Mouse (Mus musculus) spleen, postnatal 0 days (tissue): ENCODE data around the gene Anxa11. TPM values are rescaled to one million over a fixed set of nuclear protein-coding genes. Genes with fewer than 3 reads are reported as not detected.

Experiments used
- polyA plus RNA-seq: library from polyadenylated mRNA; unstranded; fragments of >200 nt; fragmentation: Nextera tagmentation; extraction: Ambion mirVana; gene quantifications from 2 replicates; pipeline ENCODE4 v1.2.1, GENCODE M21; 2015

Gene Anxa11
- polyA plus RNA-seq: 28.7 and 33.9 TPM in 2 replicates

GRCm38 (mm10) chr14:25841991-25842687 is at the start of gene Anxa11:
TSS of gene Anxa11 (plus strand) at chr14:25842156.

GRCm38 (mm10) chr14:25903000-25903399 is 61.0 kb downstream of the Anxa11 start, which contains the start of gene Plac9a:
TSS of gene Plac9a (minus strand) at chr14:25903100.

GRCm38 (mm10) chr14:25927562-25927881 is 85.6 kb downstream of the Anxa11 start, which contains the start of gene Tmem254a:
TSS of gene Tmem254a (minus strand) at chr14:25927672.

Other genes starting within 250 kb of the Anxa11 start
- 35.1 and 37.1 TPM in 2 replicates for gene Ppif, start 148.0 kb upstream of the Anxa11 start, polyA plus RNA-seq
- gene Zcchc24, start 73.1 kb upstream of the Anxa11 start, polyA plus RNA-seq: 9.0 and 12.8 TPM in 2 replicates
- gene Plac9a, start 60.9 kb downstream of the Anxa11 start, polyA plus RNA-seq: 0.38 and 1.3 TPM in 2 replicates
- gene Tmem254a, start 85.5 kb downstream of the Anxa11 start, polyA plus RNA-seq: 0.64 and 0.89 TPM in 2 replicates
- not detected in 2 replicates for gene Cphx1, start 96.1 kb downstream of the Anxa11 start, polyA plus RNA-seq
- not detected in 2 replicates for gene Duxbl1, start 136.4 kb downstream of the Anxa11 start, polyA plus RNA-seq
- 24.9 and 40.9 TPM in 2 replicates for gene Gm9780, start 200.6 kb downstream of the Anxa11 start, polyA plus RNA-seq
- gene Tmem254c, start 225.2 kb downstream of the Anxa11 start, polyA plus RNA-seq: 11.7 and 17.3 TPM in 2 replicates
- gene Cphx2, start 239.4 kb downstream of the Anxa11 start, polyA plus RNA-seq: not detected in 2 replicates
- not detected in 2 replicates for gene Cphx3, start 240.1 kb downstream of the Anxa11 start, polyA plus RNA-seq